Mouse (Mus musculus) v-Abl transformed pro-B cells (cell line): ENCODE measurements around the gene Ctso.

Experiments
- in situ Hi-C, 2 experiments: fragments of 400-800 bp; cut with MboI; formaldehyde crosslinking; loops; one replicate each; pipeline ENCODE4 v1.15.1; 2025; ENCODE audit not compliant: unreplicated experiment in 2 of 2

The Ctso gene

GRCm38 (mm10) chr3:81932141-81933101, at the start of gene Ctso:
TSS of gene Ctso (plus strand) at chr3:81932601.
- in situ Hi-C loops, result loop anchor here (10.0 to 25.0 kb wide), 4 partner anchors 422 to 1330 kb away; partner anchors contain the start of gene Map9 (in 1 of the 2)

GRCm38 (mm10) chr3:81883916-81884315, 48.5 kb upstream of the Ctso start:
- in situ Hi-C loops, result no loop called here

- in situ Hi-C loops, result no loop called here
Measured at GRCm38 (mm10) chr3:81885566-81885965, 46.8 kb upstream of the Ctso start.

GRCm38 (mm10) chr3:81889137-81889536, 43.3 kb upstream of the Ctso start:
- in situ Hi-C loops, result no loop called here

- in situ Hi-C loops, result loop anchor here in 1 of 2 experiments (25.0 kb wide), 1 partner anchor 948 kb away; no protein-coding TSS in a partner anchor
Measured at GRCm38 (mm10) chr3:81910286-81911036, 21.9 kb upstream of the Ctso start.

GRCm38 (mm10) chr3:81916030-81916686, 16.2 kb upstream of the Ctso start:
- in situ Hi-C loops, result loop anchor here (5.0 to 25.0 kb wide), 2 partner anchors 954 to 1839 kb away; no protein-coding TSS in a partner anchor

GRCm38 (mm10) chr3:81917354-81917935, 15.0 kb upstream of the Ctso start:
- in situ Hi-C loops, result loop anchor here (5.0 to 25.0 kb wide), 2 partner anchors 955 to 1840 kb away; no protein-coding TSS in a partner anchor

- in situ Hi-C loops, result loop anchor here (5.0 to 25.0 kb wide), 2 partner anchors 956 to 1841 kb away; no protein-coding TSS in a partner anchor
Measured at GRCm38 (mm10) chr3:81918215-81918614, 14.2 kb upstream of the Ctso start.

- in situ Hi-C loops, result loop anchor here (5.0 to 25.0 kb wide), 6 partner anchors 435 to 1842 kb away; partner anchors contain the start of genes Gria2 (in 1 of the 2), Map9 (in 1 of the 2) and Pdgfc (in 1 of the 2)
Measured at GRCm38 (mm10) chr3:81919681-81920080, 12.7 kb upstream of the Ctso start.

GRCm38 (mm10) chr3:81922910-81923309, 9.5 kb upstream of the Ctso start:
- in situ Hi-C loops, result loop anchor here (10.0 to 25.0 kb wide), 5 partner anchors 432 to 1118 kb away; partner anchors contain the start of genes Gria2 (in 1 of the 2), Map9 (in 1 of the 2) and Pdgfc (in 1 of the 2)

GRCm38 (mm10) chr3:81924931-81925330, 7.5 kb upstream of the Ctso start:
- in situ Hi-C loops, result loop anchor here (5.0 to 25.0 kb wide), 9 partner anchors 430 to 1843 kb away; partner anchors contain the start of genes Gria2 (in 1 of the 2), Map9 (in 1 of the 2) and Pdgfc (in 1 of the 2)

GRCm38 (mm10) chr3:81925856-81926255, 6.5 kb upstream of the Ctso start:
- in situ Hi-C loops, result loop anchor here (5.0 to 25.0 kb wide), 8 partner anchors 429 to 1844 kb away; partner anchors contain the start of genes Gria2 (in 1 of the 2), Map9 (in 1 of the 2) and Pdgfc (in 1 of the 2)

- in situ Hi-C loops, result loop anchor here (5.0 to 25.0 kb wide), 8 partner anchors 428 to 1845 kb away; partner anchors contain the start of genes Gria2 (in 1 of the 2), Map9 (in 1 of the 2) and Pdgfc (in 1 of the 2)
Measured at GRCm38 (mm10) chr3:81926764-81927325, 5.6 kb upstream of the Ctso start.

GRCm38 (mm10) chr3:81929073-81929472, 3.3 kb upstream of the Ctso start:
- in situ Hi-C loops, result loop anchor here (5.0 to 25.0 kb wide), 8 partner anchors 426 to 1847 kb away; partner anchors contain the start of genes Gria2 (in 1 of the 2), Map9 (in 1 of the 2) and Pdgfc (in 1 of the 2)

- in situ Hi-C loops, result loop anchor here (10.0 to 25.0 kb wide), 4 partner anchors 423 to 1331 kb away; partner anchors contain the start of gene Map9 (in 1 of the 2)
Measured at GRCm38 (mm10) chr3:81931695-81932094, 706 bp upstream of the Ctso start.

- in situ Hi-C loops, result loop anchor here (10.0 to 25.0 kb wide), 4 partner anchors 421 to 1329 kb away; partner anchors contain the start of gene Map9 (in 1 of the 2)
Measured at GRCm38 (mm10) chr3:81933348-81933747, 947 bp downstream of the Ctso start.

- in situ Hi-C loops, result loop anchor here (10.0 to 25.0 kb wide), 4 partner anchors 416 to 1323 kb away; partner anchors contain the start of gene Map9 (in 1 of the 2)
Measured at GRCm38 (mm10) chr3:81938924-81939323, 6.5 kb downstream of the Ctso start.

- in situ Hi-C loops, result loop anchor here (25.0 kb wide), 2 partner anchors 795 to 1320 kb away; no protein-coding TSS in a partner anchor
Measured at GRCm38 (mm10) chr3:81942341-81942740, 9.9 kb downstream of the Ctso start.
